Mouse (Mus musculus): Measurements from ENCODE around the gene Cdh18.
"Not testable (repeated sequence)": the region's sequence is repeated elsewhere in the genome, so short reads cannot be mapped to it uniquely, and the experiment has no call there.

Gene Cdh18

DNA sequence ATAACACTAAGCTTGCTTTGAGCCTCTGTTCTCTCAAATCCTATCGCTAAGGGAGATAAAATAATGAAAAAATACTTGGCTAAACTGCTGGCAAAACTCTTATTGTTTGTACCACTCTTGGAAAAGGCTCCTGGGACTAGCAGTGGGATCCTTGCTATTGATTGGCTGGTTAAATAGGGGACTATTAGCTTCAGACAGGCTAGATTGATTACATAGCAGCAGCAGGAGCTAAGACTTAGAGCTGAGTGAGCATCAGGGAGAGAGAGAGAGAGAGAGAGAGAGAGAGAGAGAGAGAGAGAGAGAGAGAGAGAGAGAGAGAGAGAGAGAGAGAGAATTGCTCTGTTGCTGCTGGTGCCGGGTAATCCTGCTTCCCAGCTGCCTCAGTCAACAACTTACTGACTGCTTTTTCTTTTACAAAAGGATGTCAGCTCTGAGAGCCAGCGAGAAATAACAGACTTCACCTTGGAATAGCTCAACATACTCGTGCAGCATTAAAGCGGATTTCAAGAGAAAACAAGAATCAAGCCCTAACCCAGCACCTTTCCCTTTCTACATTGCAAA, at the start of gene Cdh18:
Gene Cdh18, plus strand, starts transcription at position 312 of the 561 bp plus-strand sequence.
- DNase-seq (ENCODE audit: low spot score), result no peak

- DNase-seq (ENCODE audit: low spot score), result no peak
These were observed 37.6 kb upstream of the Cdh18 start for GRCm38 (mm10) chr15:22511271-22511670.

DNA sequence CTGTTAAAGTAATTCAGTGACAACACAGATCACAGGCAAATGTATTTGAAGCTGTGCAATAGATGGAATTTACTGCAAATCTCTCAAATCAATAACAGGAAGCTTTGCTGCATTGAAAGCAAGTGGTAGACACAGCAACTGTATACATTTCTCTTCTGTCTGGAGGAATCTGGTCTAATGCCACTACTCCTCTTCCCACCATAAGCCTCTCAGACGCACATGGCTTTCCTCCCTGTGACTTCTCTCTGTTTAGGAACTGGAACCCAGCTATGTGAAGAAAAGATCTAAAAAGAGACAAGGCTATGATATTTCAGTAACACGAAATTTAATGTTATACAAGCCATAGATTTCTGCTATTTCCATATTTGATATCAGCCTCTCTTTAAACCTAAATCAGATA, 13.0 kb upstream of the Cdh18 start:
- no peak for DNase-seq (ENCODE audit: low spot score)

DNA sequence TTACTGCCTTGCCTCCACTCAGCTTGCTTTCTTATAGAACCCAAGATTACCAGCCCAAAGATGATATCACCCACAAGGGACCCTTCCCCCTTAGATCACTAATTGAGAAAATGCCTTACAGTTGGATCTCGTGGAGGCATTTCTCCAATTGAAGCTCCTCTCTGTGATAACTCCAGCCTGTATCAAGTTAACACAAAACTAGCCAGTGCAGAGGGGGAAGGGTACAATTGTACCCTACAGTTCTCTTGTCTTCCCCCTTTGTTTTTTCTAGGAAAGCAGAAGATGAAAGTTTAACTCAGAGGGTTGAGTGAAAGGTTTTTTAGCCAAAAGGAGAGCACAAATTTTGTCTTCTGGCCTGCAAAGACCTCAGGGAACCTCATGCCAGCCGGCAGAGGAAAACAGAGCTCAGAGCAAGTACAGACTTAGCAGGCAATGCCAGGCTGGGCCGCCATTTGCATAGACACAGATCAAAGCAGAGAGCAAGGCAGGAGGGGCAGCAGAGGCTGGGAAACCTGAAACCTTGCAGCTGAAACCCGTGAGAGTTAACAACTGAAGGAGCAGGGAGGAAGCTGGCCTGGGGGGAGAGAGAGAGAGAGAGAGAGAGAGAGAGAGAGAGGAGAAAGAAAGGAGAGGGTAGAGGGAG, 29.3 kb downstream of the Cdh18 start:
- no peak for DNase-seq (ENCODE audit: low spot score)

- no peak for DNase-seq (ENCODE audit: low spot score)
These were observed 29.8 kb downstream of the Cdh18 start for GRCm38 (mm10) chr15:22578617-22578990.

GRCm38 (mm10) chr15:22584667-22585066, 35.8 kb downstream of the Cdh18 start:
- no peak for DNase-seq (ENCODE audit: low spot score)

DNA sequence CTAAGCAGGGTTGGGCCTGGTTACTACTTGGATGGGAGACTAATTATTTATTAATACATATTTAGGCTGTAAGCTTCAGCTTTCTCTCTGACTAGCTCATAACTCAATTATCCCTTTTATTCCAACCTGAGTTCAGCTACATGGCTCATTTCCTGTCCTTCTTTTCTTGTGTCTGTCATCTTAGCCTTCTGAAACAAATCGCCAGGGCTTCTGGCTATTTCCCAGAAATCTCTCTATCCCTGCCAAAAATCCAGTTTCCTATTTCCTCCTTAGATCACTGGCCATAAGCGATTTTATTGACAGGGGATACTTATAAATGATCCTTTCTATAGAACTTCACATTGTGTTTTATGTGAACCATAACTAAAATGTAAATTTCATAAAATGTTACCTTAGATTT, 167.6 kb downstream of the Cdh18 start:
- DNase-seq (ENCODE audit: low spot score), result no peak

DNA sequence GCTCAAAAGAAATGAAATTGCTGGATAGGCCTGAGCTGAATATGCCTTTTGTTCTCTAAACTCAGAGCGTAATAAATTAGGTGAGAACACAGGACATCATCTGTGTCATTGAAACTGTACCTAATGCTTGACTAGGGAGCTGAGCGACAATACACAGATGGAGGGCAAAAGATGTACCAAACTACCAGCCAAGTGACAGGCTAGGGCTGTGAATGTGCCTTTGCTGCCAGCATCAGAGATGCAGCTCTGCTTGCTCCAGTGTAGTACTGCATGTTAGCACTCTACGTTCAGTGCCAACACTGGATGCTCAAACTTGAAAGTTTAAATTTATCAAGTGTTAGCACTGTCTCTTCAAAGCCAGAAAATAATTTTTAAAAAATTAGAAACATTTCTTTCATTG, 168.9 kb downstream of the Cdh18 start:
- no peak for DNase-seq (ENCODE audit: low spot score)

DNA sequence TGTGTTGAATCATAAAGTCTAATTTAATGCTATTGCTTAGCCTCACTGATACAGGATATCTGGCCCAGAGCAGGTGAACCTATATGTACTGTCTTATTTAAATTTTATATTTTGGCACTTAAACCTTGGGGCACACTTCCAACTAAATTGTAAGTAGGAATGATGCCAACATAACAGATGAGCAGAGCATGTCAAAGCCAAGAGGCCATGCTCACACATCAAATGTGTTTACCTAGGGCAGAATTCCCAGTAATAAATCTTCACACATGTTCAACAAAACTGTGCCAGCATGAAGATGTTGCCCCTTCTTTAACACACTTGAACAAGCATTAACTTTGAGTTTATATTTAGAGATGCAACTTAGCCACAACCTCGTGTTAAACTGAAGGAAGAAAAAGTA, 177.8 kb downstream of the Cdh18 start:
- DNase-seq (ENCODE audit: low spot score), result no peak

- no peak for DNase-seq (ENCODE audit: low spot score)
These were observed 184.2 kb downstream of the Cdh18 start for GRCm38 (mm10) chr15:22733039-22733438.

- DNase-seq (ENCODE audit: low spot score), result no peak
These were observed 187.3 kb downstream of the Cdh18 start for GRCm38 (mm10) chr15:22736165-22736564.

GRCm38 (mm10) chr15:22761257-22761656, 212.4 kb downstream of the Cdh18 start:
- DNase-seq (ENCODE audit: low spot score), result not testable (repeated sequence)

GRCm38 (mm10) chr15:22766591-22766990, 217.8 kb downstream of the Cdh18 start:
- not testable (repeated sequence) for DNase-seq (ENCODE audit: low spot score)

DNA sequence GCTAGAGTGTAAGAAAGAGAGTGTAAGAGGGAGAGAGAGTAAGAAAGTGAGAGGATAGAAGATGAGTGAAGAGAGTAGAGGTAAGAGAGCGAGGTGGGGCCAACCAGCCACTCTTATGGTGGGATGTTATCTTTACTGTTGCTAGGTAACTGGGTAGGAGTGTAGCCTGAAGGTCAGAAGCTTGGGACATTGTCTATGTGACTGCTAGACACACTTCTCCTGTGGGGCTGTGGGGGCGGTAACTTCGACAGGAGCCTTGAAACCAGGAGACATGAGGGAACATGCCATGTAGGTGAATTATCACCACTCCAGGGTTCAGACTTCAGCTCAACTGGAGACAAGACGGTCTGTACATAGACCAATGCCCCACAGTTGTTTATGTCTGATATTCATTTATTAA, 227.5 kb downstream of the Cdh18 start:
- no peak for DNase-seq (ENCODE audit: low spot score)

- DNase-seq (ENCODE audit: low spot score), result no peak
These were observed 240.9 kb downstream of the Cdh18 start for GRCm38 (mm10) chr15:22789696-22790095.

GRCm38 (mm10) chr15:22791791-22792190, 243.0 kb downstream of the Cdh18 start:
- DNase-seq (ENCODE audit: low spot score), result no peak

GRCm38 (mm10) chr15:22833127-22833526, 284.3 kb downstream of the Cdh18 start:
- no peak for DNase-seq (ENCODE audit: low spot score)

GRCm38 (mm10) chr15:22837173-22837572, 288.4 kb downstream of the Cdh18 start:
- DNase-seq (ENCODE audit: low spot score), result no peak

DNA sequence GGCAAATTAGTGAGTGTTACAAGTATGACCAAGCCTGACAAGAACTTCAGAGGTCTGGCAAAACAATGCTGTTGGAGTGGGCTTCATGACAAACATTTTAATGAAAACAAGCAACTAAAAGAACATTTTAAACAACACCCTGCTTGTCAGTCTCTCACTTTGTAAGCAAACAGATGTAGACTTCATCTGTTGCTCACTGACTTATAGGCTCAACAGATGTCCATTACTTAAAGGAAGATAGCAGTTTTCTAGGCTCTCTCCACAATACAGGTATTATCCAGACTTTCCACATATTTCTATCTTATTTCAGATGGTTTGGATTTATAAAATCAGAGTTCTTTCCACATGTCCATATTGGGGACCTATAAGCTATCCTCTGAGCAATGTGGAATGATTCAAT, 308.9 kb downstream of the Cdh18 start:
- DNase-seq (ENCODE audit: low spot score), result no peak

- no peak for DNase-seq (ENCODE audit: low spot score)
These were observed 321.9 kb downstream of the Cdh18 start for GRCm38 (mm10) chr15:22870679-22871078.

GRCm38 (mm10) chr15:22897724-22898123, 348.9 kb downstream of the Cdh18 start:
- no peak for DNase-seq (ENCODE audit: low spot score)

DNA sequence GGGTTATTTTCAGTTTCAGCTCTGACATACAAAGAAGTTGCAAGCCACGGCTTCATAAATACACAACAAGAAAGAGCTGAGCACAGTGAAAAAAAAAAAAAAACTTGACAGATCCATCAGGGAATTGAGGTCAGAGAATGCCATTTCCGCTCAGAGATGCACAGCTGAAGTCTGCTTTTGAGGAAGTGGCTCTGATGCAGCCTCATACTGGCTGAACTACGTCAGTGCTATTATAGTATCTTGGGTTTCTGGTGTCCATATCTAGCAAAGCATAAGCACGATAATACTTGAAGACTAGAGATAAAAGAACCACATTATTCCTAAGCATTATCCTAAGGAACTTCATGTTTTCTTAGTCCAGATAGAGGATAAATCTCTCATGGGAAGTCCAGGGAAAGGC, 349.4 kb downstream of the Cdh18 start:
- no peak for DNase-seq (ENCODE audit: low spot score)

DNA sequence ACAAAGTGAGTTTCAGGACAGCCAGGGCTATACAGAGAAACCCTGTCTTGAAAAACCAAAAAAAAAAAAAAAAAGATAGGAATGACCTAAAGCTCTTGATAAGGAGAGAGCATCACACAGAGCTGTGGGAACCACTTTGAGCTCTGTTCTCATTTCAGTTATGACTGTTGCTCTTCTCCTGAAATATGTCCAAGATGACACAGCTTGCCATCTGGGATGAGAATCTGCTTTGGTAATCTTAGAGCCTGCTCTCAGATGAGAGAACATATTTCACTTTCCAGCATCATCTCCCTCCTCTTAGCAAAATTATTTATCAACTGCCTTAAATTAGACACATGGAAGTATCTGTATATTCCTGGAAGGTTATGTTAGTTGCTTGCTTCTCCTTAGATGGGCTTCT, 365.6 kb downstream of the Cdh18 start:
- DNase-seq (ENCODE audit: low spot score), result no peak

DNA sequence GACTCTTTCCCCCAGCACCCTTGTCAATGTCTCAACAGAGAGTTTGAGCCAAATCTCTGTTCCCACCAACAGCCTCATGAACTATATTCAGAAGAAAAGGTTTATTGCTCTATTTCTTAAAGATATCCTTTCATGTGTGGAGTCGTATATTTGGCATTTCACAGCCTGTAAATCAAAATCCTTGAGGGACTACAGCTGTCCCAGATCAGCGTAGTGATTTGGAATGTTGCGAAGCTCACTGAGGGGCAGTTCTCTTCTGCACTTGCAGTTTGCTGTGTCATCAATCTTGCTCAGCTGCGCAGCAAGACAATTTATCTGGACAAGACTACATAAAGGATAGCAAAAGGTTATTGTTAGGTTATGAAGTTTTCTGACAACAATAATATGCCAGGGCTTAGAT, 385.5 kb downstream of the Cdh18 start:
- DNase-seq (ENCODE audit: low spot score), result no peak
